Mouse (Mus musculus) testis, adult 10 weeks (tissue): ENCODE results near the gene Vmn1r74. TPM values are rescaled to one million over a fixed set of nuclear protein-coding genes. Genes with fewer than 3 reads are reported as not detected.

Source experiments
- polyA plus RNA-seq: library from polyadenylated mRNA; stranded (reverse); fragments of 350-450 nt; fragmentation: Illumina TruSeq; extraction: RNeasy Lipid Tissue Mini Kit (QIAGEN cat#74804); gene quantifications from one replicate; pipeline ENCODE4 v1.2.3, GENCODE M21; 2014; ENCODE audit warnings: low read depth, low replicate concordance

The Vmn1r74 gene
- not detected for polyA plus RNA-seq

DNA sequence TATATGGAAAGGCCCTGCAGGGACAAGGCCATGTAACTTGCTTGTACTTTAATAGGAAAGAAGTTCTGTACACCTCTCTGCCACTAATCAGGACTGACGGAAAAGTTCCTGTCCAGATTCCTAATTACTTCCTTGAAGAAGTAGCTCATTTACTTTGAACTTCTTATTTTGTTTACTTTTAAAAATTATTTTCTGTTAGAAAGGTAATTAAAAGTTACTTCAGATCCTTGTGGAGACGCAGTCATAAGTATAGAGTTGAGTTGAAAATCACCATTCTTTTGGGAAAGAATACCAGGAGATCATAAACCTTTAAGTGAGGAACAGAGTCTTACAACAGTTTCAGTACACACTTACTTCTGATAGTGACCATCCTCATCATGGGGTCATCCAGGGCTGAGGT, at the start of gene Vmn1r74:
Vmn1r74 (plus strand) TSS at position 301 of the 400 bp plus-strand sequence.

DNA sequence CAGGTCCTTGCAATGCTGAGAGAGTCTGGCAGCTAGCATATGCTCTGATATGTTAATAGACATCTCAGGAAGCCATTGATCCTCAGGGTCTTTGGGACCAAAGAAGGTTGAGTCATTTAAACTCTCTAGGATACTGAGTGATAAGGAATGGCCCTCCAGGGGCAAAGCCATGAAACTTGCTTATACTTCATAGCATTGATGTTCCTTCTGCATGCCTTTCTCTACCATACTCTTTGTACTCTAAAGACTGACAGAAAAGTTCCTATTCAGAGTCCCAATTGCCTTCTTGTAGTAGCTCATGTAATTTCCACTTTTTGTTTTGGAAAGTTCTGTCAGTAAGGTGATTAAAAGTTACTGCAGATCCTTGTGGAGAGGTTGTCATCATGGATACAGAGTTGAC, 40.5 kb downstream of the Vmn1r74 start, which contains the start of gene Vmn1r75:
Vmn1r75 (plus strand) TSS at position 301 of the 400 bp plus-strand sequence.

Other genes starting within 250 kb of the Vmn1r74 start
- gene Zscan4-ps3, start 224.7 kb upstream of the Vmn1r74 start, polyA plus RNA-seq, result not detected
- not detected for gene Vmn1r72, start 153.8 kb upstream of the Vmn1r74 start, polyA plus RNA-seq
- not detected for gene Vmn1r73, start 103.7 kb upstream of the Vmn1r74 start, polyA plus RNA-seq
- not detected for gene Vmn1r75, start 40.6 kb downstream of the Vmn1r74 start, polyA plus RNA-seq
- 0.08 TPM for gene Vmn1r76, start 104.2 kb downstream of the Vmn1r74 start, polyA plus RNA-seq
- not detected for gene Vmn1r77, start 202.8 kb downstream of the Vmn1r74 start, polyA plus RNA-seq